Mouse (Mus musculus) G1E (cell line): ENCODE results near the gene Tbxa2r. TPM values are rescaled to one million over a fixed set of nuclear protein-coding genes. Genes with fewer than 3 reads are reported as not detected.

Experiments used
- ATAC-seq: 2 replicates; pipeline ENCODE4 v1.8.0; 2016; ENCODE audit warnings: mild to moderate bottlenecking; ENCODE audit not compliant: insufficient number of reproducible peaks, poor library complexity, low FRiP score, severe bottlenecking; ENCODE audit errors: extremely low read depth
- DNase-seq: peaks from one replicate; pipeline ENCODE4 v3.0.0; 2012; ENCODE audit warnings: low spot score
- H3K27me3 ChIP-seq: 2 replicates; pipeline ENCODE4 v1.6.1; 2012; ENCODE audit warnings: mild to moderate bottlenecking, low read length, inconsistent platforms; ENCODE audit not compliant: insufficient read depth
- H3K36me3 ChIP-seq: replicated peaks from 2 replicates; pipeline ENCODE3; 2012; ENCODE audit warnings: mild to moderate bottlenecking, inconsistent platforms
- H3K4me1 ChIP-seq: 2 replicates; pipeline ENCODE4 v1.6.1; 2012; ENCODE audit warnings: low read depth, low read length, inconsistent platforms, mixed read lengths; ENCODE audit not compliant: insufficient read depth
- H3K4me3 ChIP-seq: 2 replicates; pipeline ENCODE4 v1.5.1; 2012; ENCODE audit warnings: low read depth, mild to moderate bottlenecking, inconsistent platforms, low read length, moderate library complexity, mixed read lengths
- H3K9me3 ChIP-seq: replicated peaks from 2 replicates; pipeline ENCODE4 v1.6.1; 2012; ENCODE audit warnings: inconsistent platforms
- CTCF ChIP-seq: IDR thresholded peaks from 2 replicates; pipeline ENCODE4 v1.5.1; 2012; ENCODE audit warnings: low read depth, low read length, inconsistent platforms, mixed read lengths
- GATA1 ChIP-seq: IDR thresholded peaks from 2 replicates; pipeline ENCODE4 v1.6.1; 2012; ENCODE audit warnings: borderline replicate concordance, low read length, inconsistent platforms, mixed read lengths
- GATA2 ChIP-seq: IDR thresholded peaks from 2 replicates; pipeline ENCODE4 v1.6.1; 2012; ENCODE audit warnings: low read depth, low read length, inconsistent platforms, borderline replicate concordance
- POLR2AphosphoS5 ChIP-seq: IDR thresholded peaks from 2 replicates; pipeline ENCODE4 v1.6.1; 2012; ENCODE audit warnings: low read depth, low read length, inconsistent platforms; ENCODE audit not compliant: insufficient replicate concordance
- TAL1 ChIP-seq: conservative IDR thresholded peaks from 2 replicates; pipeline ENCODE4 v1.6.1; 2012; ENCODE audit warnings: low read depth, low read length, inconsistent platforms, mixed read lengths
- polyA plus RNA-seq: library from polyadenylated mRNA; stranded (reverse); fragments of >175 nt; gene quantifications from 2 replicates; pipeline ENCODE4 v1.2.3, GENCODE M21; 2012
- total RNA-seq, 2 experiments: library from RNA; stranded (forward) in 1 of 2; stranded (reverse) in 1 of 2; fragments of 200-1000 nt in 1 of 2; fragments of >200 nt in 1 of 2; fragmentation: Nextera tagmentation in 1 of 2; gene quantifications; 2 replicates each; pipeline ENCODE4 v1.2.3; 2014 to 2017

Gene Tbxa2r
- total RNA-seq (2014; fragmentation: Nextera tagmentation) (not detected in 2 replicates), total RNA-seq (2017) (0.06 TPM in 1 of 2 replicates, not detected in the other), polyA plus RNA-seq (0.06 TPM in 1 of 2 replicates, not detected in the other)

DNA sequence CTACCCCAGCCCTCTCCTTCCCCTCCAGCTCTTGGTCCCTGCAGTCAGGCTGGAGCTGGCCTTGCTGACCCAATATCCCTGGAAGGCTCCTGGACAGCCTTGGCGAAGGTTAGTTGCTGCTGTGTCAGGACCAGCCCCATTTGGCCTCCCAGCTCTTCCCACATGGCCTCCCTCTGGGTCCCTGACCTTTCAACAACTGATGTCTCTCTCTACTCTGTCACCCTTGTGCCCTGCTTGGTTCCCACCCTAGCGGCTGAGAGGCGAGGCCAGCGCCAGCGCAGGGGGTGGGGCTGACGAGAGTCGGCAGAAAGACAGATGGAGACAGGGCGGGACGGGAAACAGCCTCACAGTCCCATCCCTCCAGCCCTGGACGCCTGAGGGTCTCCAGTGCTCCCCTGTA is at the start of gene Tbxa2r:
Gene Tbxa2r (plus strand): TSS at position 346 of the 400 bp plus-strand sequence.
- H3K4me3 ChIP-seq, result no peak within 1 kb of the TSS; the same call in 1 of the 2 replicates
- H3K36me3 ChIP-seq, result peaks cover 67% of the 10 kb centered on the region
- no peaks in the 10 kb centered on the region for H3K9me3 ChIP-seq
- H3K4me1 ChIP-seq, result peaks cover 54% of the 10 kb centered on the region
- ATAC-seq (no peak), DNase-seq (no peak)
- peaks cover 17% of the 10 kb centered on the region; the same call in 1 of the 2 replicates for H3K27me3 ChIP-seq
- no peak for TF ChIP-seq POLR2AphosphoS5
- TF ChIP-seq CTCF, result no peak
- no peak for TF ChIP-seq TAL1
- TF ChIP-seq GATA1, result no peak
- TF ChIP-seq GATA2, result no peak

DNA sequence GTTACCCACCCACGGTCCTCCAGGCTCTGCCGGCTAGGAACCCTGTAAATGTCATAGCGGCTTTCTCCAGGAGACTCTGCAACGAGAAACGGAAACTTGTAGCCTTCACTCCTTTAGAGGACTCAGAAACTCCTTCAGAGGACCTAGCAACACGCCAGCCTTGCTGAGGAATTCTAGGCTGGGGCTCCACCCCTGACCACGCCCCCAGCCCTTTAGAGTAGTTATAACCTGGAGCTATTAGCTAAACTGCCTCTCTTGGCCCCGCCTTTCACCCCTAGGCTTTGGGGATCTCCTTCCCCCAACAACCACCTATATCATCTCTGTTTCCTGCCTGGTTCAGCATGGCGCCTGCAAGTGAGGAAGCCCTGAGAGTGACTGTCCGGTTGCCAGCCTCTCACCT is 49.0 kb upstream of the Tbxa2r start:
- no peak for DNase-seq
- peaks cover 57% of the 10 kb centered on the region for H3K27me3 ChIP-seq
- peaks cover 1% of the 10 kb centered on the region for H3K36me3 ChIP-seq

DNA sequence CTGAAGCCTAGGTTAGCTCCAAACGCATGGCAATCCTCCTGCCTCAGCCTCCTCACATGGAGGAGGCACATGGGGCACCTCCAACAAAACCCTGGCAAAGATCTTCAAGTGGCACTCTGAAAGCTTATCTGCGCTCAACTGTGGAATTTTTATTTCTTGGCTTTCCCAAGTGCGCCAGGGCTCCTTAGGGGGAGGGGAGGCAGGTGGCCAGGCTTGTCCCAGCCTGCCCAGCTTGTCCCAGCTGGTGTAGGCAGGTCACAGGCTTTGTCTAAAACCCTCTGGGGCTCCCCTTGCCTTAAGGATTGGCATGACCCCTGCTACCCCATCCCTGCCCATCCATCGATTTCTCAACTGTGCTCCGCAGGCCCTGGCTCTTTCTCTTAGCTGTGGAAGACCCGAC is 44.3 kb upstream of the Tbxa2r start:
- no peak for TF ChIP-seq GATA1
- peaks cover 61% of the 10 kb centered on the region for H3K27me3 ChIP-seq
- no peak overlapping the region for H3K4me3 ChIP-seq
- H3K36me3 ChIP-seq, result no peaks in the 10 kb centered on the region
- H3K9me3 ChIP-seq, result no peaks in the 10 kb centered on the region
- ATAC-seq (no peak), DNase-seq (no peak)
- H3K4me1 ChIP-seq, result peaks cover 54% of the 10 kb centered on the region

More for the DNA sequence above, 49.0 kb upstream of the Tbxa2r start:
- no peak for ATAC-seq
- H3K4me1 ChIP-seq, result peaks cover 26% of the 10 kb centered on the region
- no peak overlapping the region for H3K4me3 ChIP-seq
- 0 out of 2 replicates have a peak, but pooled peaks cover 2% of the 10 kb centered on the region for H3K9me3 ChIP-seq
- TF ChIP-seq GATA2 (no peak), GATA1 (no peak), CTCF (no peak), POLR2AphosphoS5 (no peak)

GRCm38 (mm10) chr10:81284719-81285118 is 43.8 kb upstream of the Tbxa2r start:
- H3K9me3 ChIP-seq, result no peaks in the 10 kb centered on the region
- ATAC-seq, result no peak
- H3K4me3 ChIP-seq, result peak overlapping the region; percentile 23; the same call in 1 of the 2 replicates
- TF ChIP-seq GATA1 (no peak), POLR2AphosphoS5 (no peak), GATA2 (no peak), TAL1 (no peak), CTCF (no peak)
- peaks cover 55% of the 10 kb centered on the region for H3K4me1 ChIP-seq
- no peak for DNase-seq
- peaks cover 58% of the 10 kb centered on the region for H3K27me3 ChIP-seq
- H3K36me3 ChIP-seq, result no peaks in the 10 kb centered on the region

- no peaks in the 10 kb centered on the region for H3K9me3 ChIP-seq
- H3K4me3 ChIP-seq, result peak overlapping the region; percentile 70
- TF ChIP-seq POLR2AphosphoS5 (no peak), TAL1 (no peak), CTCF (no peak), GATA1 (no peak), GATA2 (no peak)
- DNase-seq (peak; percentile 91), ATAC-seq (peak; percentile 60; the same call in 1 of the 2 replicates)
- H3K27me3 ChIP-seq, result peaks cover 55% of the 10 kb centered on the region
- H3K4me1 ChIP-seq, result peaks cover 59% of the 10 kb centered on the region
- H3K36me3 ChIP-seq, result no peaks in the 10 kb centered on the region
These were observed 42.7 kb upstream of the Tbxa2r start for GRCm38 (mm10) chr10:81285694-81286450.

GRCm38 (mm10) chr10:81286586-81286985 is 41.9 kb upstream of the Tbxa2r start:
- TF ChIP-seq TAL1, result no peak
- no peak for TF ChIP-seq GATA1
- no peak for TF ChIP-seq CTCF
- TF ChIP-seq POLR2AphosphoS5, result no peak
- TF ChIP-seq GATA2, result no peak
- DNase-seq, result no peak
- Histone ChIP-seq H3K4me3 (no peak overlapping the region), H3K27me3 (peaks cover 50% of the 10 kb centered on the region), H3K9me3 (no peaks in the 10 kb centered on the region), H3K36me3 (no peaks in the 10 kb centered on the region), H3K4me1 (peaks cover 66% of the 10 kb centered on the region)
- no peak for ATAC-seq
